Mouse (Mus musculus) cerebellum, adult 2 months (tissue): ENCODE measurements at regions not wholly inside any gene's neighbourhood (a gene's known extent, or its start where the extent isn't known, plus 50 kb on each side); places are given as distances from the start of the nearest gene placed in this dataset.

ENCODE experiments used
- DNase-seq, 2 experiments: peaks; one replicate each; pipeline ENCODE4 v3.0.0; 2021
- H3K27ac ChIP-seq: fragments of 200-500 bp; 2 replicates; pipeline ENCODE4 v1.5.1; 2012; ENCODE audit warnings: low read length, control low read depth, inconsistent platforms; ENCODE audit not compliant: insufficient read depth
- H3K27me3 ChIP-seq: fragments of 200-500 bp; 2 replicates; pipeline ENCODE4 v1.6.1; 2012; ENCODE audit warnings: inconsistent platforms, mild to moderate bottlenecking, low read length, moderate library complexity; ENCODE audit not compliant: control insufficient read depth, insufficient read depth
- H3K4me1 ChIP-seq: fragments of 200-500 bp; 2 replicates; pipeline ENCODE4 v1.6.1; 2011; ENCODE audit warnings: low read length; ENCODE audit not compliant: control insufficient read depth, insufficient read depth
- H3K4me3 ChIP-seq: fragments of 200-500 bp; replicated peaks from 2 replicates; pipeline ENCODE3; 2011; ENCODE audit warnings: mild to moderate bottlenecking, low read depth, low read length, control low read depth; ENCODE audit not compliant: insufficient read depth
- CTCF ChIP-seq: fragments of 200-500 bp; IDR thresholded peaks from 2 replicates; pipeline ENCODE4 v1.5.1; 2011; ENCODE audit warnings: low read depth, mild to moderate bottlenecking, control low read depth, low read length, moderate library complexity, borderline replicate concordance; ENCODE audit not compliant: insufficient read depth
- POLR2A ChIP-seq: fragments of 200-500 bp; IDR thresholded peaks from 2 replicates; pipeline ENCODE4 v1.6.1; 2011; ENCODE audit warnings: low read length, control low read depth, borderline replicate concordance; ENCODE audit not compliant: insufficient read depth
- WGBS: fragments of 180-500 bp; shearing (Covaris S2); methylation state at CpG from one replicate; pipeline ENCODE4 v1.1.7; 2018; 5-methylcytosine and 5-hydroxymethylcytosine counted together

- DNase-seq = no peak
- H3K27ac ChIP-seq = no peak overlapping the region
- H3K4me1 ChIP-seq = peaks cover 4% of the 10 kb centered on the region
- no peak for TF ChIP-seq CTCF
- TF ChIP-seq POLR2A = no peak
- H3K4me3 ChIP-seq = no peak overlapping the region
- no peaks in the 10 kb centered on the region; the same call in 1 of the 2 replicates for H3K27me3 ChIP-seq
- 20% methylated on average over 1 of the region's 1 CpGs for WGBS
These were observed 104.3 kb upstream of the Ccdc85a start for GRCm38 (mm10) chr11:28688436-28688835.

GRCm38 (mm10) chr11:28685407-28685806 is 101.3 kb upstream of the Ccdc85a start:
- TF ChIP-seq CTCF = no peak
- TF ChIP-seq POLR2A = no peak
- no peaks in the 10 kb centered on the region; the same call in 1 of the 2 replicates for H3K27me3 ChIP-seq

GRCm38 (mm10) chr11:28681311-28681710 is 97.2 kb upstream of the Ccdc85a start:
- Histone ChIP-seq H3K27me3 (no peaks in the 10 kb centered on the region; the same call in 1 of the 2 replicates), H3K27ac (no peak overlapping the region), H3K4me1 (no peaks in the 10 kb centered on the region), H3K4me3 (no peak overlapping the region)
- 67% methylated on average over 3 of the region's 3 CpGs for WGBS
- no peak for TF ChIP-seq POLR2A
- TF ChIP-seq CTCF = no peak
- no peak for DNase-seq

More at GRCm38 (mm10) chr11:28685407-28685806, 101.3 kb upstream of the Ccdc85a start:
- no peak overlapping the region for H3K27ac ChIP-seq
- H3K4me1 ChIP-seq = no peaks in the 10 kb centered on the region
- DNase-seq = no peak
- H3K4me3 ChIP-seq = no peak overlapping the region

- TF ChIP-seq POLR2A (no peak), CTCF (no peak)
- Histone ChIP-seq H3K4me1 (no peaks in the 10 kb centered on the region), H3K27ac (no peak overlapping the region), H3K4me3 (no peak overlapping the region), H3K27me3 (no peaks in the 10 kb centered on the region)
- no peak for DNase-seq
These were observed 86.6 kb upstream of the Ccdc85a start for GRCm38 (mm10) chr11:28670765-28671164.

GRCm38 (mm10) chr11:28669359-28669758 is 85.2 kb upstream of the Ccdc85a start:
- no peaks in the 10 kb centered on the region for H3K27me3 ChIP-seq
- H3K27ac ChIP-seq = no peak overlapping the region
- no peak for DNase-seq
- H3K4me3 ChIP-seq = no peak overlapping the region
- TF ChIP-seq CTCF (no peak), POLR2A (no peak)
- 96% methylated on average over 4 of the region's 4 CpGs for WGBS
- H3K4me1 ChIP-seq = no peaks in the 10 kb centered on the region

- 79% methylated on average over 4 of the region's 4 CpGs for WGBS
- no peak overlapping the region for H3K27ac ChIP-seq
- TF ChIP-seq CTCF (no peak), POLR2A (no peak)
- H3K4me3 ChIP-seq = no peak overlapping the region
- no peak for DNase-seq
- no peaks in the 10 kb centered on the region for H3K4me1 ChIP-seq
- no peaks in the 10 kb centered on the region for H3K27me3 ChIP-seq
These were observed 76.3 kb upstream of the Ccdc85a start for GRCm38 (mm10) chr11:28660377-28660776.

GRCm38 (mm10) chr11:28655169-28655846 is 71.2 kb upstream of the Ccdc85a start:
- no peak for DNase-seq
- 90% methylated on average over 12 of the region's 12 CpGs for WGBS
- no peak overlapping the region for H3K27ac ChIP-seq

GRCm38 (mm10) chr11:28649446-28649845 is 65.3 kb upstream of the Ccdc85a start:
- TF ChIP-seq CTCF (no peak), POLR2A (no peak)
- no peaks in the 10 kb centered on the region for H3K27me3 ChIP-seq
- 59% methylated on average over 7 of the region's 7 CpGs for WGBS
- no peak for DNase-seq
- H3K4me1 ChIP-seq = no peaks in the 10 kb centered on the region
- no peak overlapping the region for H3K27ac ChIP-seq
- no peak overlapping the region for H3K4me3 ChIP-seq

More at GRCm38 (mm10) chr11:28655169-28655846, 71.2 kb upstream of the Ccdc85a start:
- Histone ChIP-seq H3K4me3 (no peak overlapping the region), H3K27me3 (no peaks in the 10 kb centered on the region), H3K4me1 (no peaks in the 10 kb centered on the region)
- no peak for TF ChIP-seq CTCF
- no peak for TF ChIP-seq POLR2A

GRCm38 (mm10) chr11:28648916-28649315 is 64.8 kb upstream of the Ccdc85a start:
- TF ChIP-seq POLR2A (no peak), CTCF (no peak)
- Histone ChIP-seq H3K27ac (no peak overlapping the region), H3K4me3 (no peak overlapping the region), H3K4me1 (no peaks in the 10 kb centered on the region), H3K27me3 (no peaks in the 10 kb centered on the region)
- 52% methylated on average over 3 of the region's 3 CpGs for WGBS
- no peak for DNase-seq
